Comparison of ENCODE assay signal across 9 mouse cellular contexts in the genomic region with DNA sequence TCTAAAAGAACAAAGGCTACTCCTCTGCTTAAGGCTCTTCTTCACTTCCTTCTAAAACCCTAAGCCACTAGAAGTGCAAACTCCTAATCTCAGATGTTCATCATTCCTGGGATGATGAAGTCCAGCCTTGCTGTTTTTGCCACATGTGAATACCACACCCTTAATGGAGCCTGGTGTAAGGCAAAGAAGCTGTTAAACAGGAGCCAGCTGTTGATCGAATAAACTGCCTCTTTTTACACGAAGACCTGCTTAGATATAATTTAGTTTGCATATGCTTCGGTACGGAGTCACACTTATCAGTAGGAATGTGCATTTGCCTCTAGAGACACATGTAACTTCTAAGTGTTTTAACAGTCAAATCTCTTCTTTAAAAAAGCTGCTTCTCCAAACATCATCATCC. TPM values are rescaled to one million over a fixed set of nuclear protein-coding genes. Genes with fewer than 3 reads are reported as not detected.
DNase-seq lines count a peak whose midpoint lies in the region; ATAC-seq and TF ChIP-seq lines count a peak whose summit lies in the region.
"Had no signal": no experiment of that assay in that cellular context is flagged by ENCODE, and none has a peak within 500 bp of the region (broad histone marks: within the 10 kb centered on the region; RNA-seq: fewer than 3 reads in every experiment).

No protein-coding gene starts in this region.

- no peak for DNase-seq in kidney, adult 2 months
- DNase-seq in kidney, postnatal 25 days = no peak
- DNase-seq in c-Kit-positive CD71-positive TER-119-positive erythroid progenitor cells, embryonic 14.5 days (ENCODE audit: low spot score) = no peak
- DNase-seq in thymus, postnatal 10 days (ENCODE audit: low spot score in 2 of 2) = no peak
- DNase-seq: right cerebral cortex, postnatal 25 days had no signal

- TF ChIP-seq POLR2A in kidney, adult 2 months (IDR thresholded peaks at IDR 0.05; ENCODE audit: low read depth, low read length) = no peak

- no peak for TF ChIP-seq CTCF in kidney, adult 2 months (conservative IDR thresholded peaks at IDR 0.05; ENCODE audit: insufficient read depth, insufficient read length, low read depth, low read length)

- no peaks in the 10 kb centered on the region for H3K27me3 ChIP-seq in kidney, adult 2 months (replicated peaks; ENCODE audit: control insufficient read depth, insufficient read depth, low read length)
- H3K27me3 ChIP-seq in embryonic facial prominence, embryonic 12.5 days = peaks cover 11% of the 10 kb centered on the region; the same call in 1 of the 2 replicates
- H3K27me3 ChIP-seq in forebrain, embryonic 16.5 days (replicated peaks; ENCODE audit: control insufficient read depth, insufficient read depth, low read length) = no peaks in the 10 kb centered on the region; the same call in 1 of the 2 replicates
- peaks cover 9% of the 10 kb centered on the region; the same call in 1 of the 2 replicates for H3K27me3 ChIP-seq in midbrain, embryonic 15.5 days (replicated peaks)

- peak overlapping the region; percentile 97; the same call in 1 of the 2 replicates for H3K4me2 ChIP-seq in embryonic facial prominence, embryonic 12.5 days (replicated peaks)
- peak overlapping the region; percentile 70 for H3K4me2 ChIP-seq in forebrain, embryonic 16.5 days (ENCODE audit: low read length)
- H3K4me2 ChIP-seq in midbrain, embryonic 15.5 days = peak overlapping the region; percentile 66

- no peak overlapping the region for H3K27ac ChIP-seq in kidney, adult 2 months (ENCODE audit: insufficient read depth, low read depth, low read length)
- no peak overlapping the region for H3K27ac ChIP-seq in embryonic facial prominence, embryonic 12.5 days
- no peak overlapping the region for H3K27ac ChIP-seq in forebrain, embryonic 16.5 days (ENCODE audit: low read length)
- no peak overlapping the region for H3K27ac ChIP-seq in midbrain, embryonic 15.5 days
- H3K27ac ChIP-seq: limb, embryonic 12.5 days had no signal

- no peak overlapping the region for H3K9ac ChIP-seq in embryonic facial prominence, embryonic 12.5 days
- no peak overlapping the region for H3K9ac ChIP-seq in forebrain, embryonic 16.5 days (replicated peaks; ENCODE audit: low read depth, low read length)
- no peak overlapping the region for H3K9ac ChIP-seq in midbrain, embryonic 15.5 days
- H3K9ac ChIP-seq: limb, embryonic 12.5 days had no signal

- no peaks in the 10 kb centered on the region for H3K9me3 ChIP-seq in embryonic facial prominence, embryonic 12.5 days
- no peaks in the 10 kb centered on the region for H3K9me3 ChIP-seq in forebrain, embryonic 16.5 days (ENCODE audit: control insufficient read depth, low read length)
- H3K9me3 ChIP-seq in midbrain, embryonic 15.5 days = no peaks in the 10 kb centered on the region
- H3K9me3 ChIP-seq: limb, embryonic 12.5 days had no signal

- H3K4me1 ChIP-seq in kidney, adult 2 months (ENCODE audit: control insufficient read depth, insufficient read depth, low read length) = peaks cover 17% of the 10 kb centered on the region
- peaks cover 28% of the 10 kb centered on the region; the same call in 1 of the 2 replicates for H3K4me1 ChIP-seq in embryonic facial prominence, embryonic 12.5 days
- H3K4me1 ChIP-seq in forebrain, embryonic 16.5 days (replicated peaks; ENCODE audit: control insufficient read depth, insufficient read depth, low read length) = peaks cover 21% of the 10 kb centered on the region
- peaks cover 40% of the 10 kb centered on the region for H3K4me1 ChIP-seq in midbrain, embryonic 15.5 days

- H3K36me3 ChIP-seq in kidney, adult 2 months (ENCODE audit: control insufficient read depth, insufficient read depth, low read length) = no peaks in the 10 kb centered on the region
- no peaks in the 10 kb centered on the region for H3K36me3 ChIP-seq in embryonic facial prominence, embryonic 12.5 days
- no peaks in the 10 kb centered on the region for H3K36me3 ChIP-seq in forebrain, embryonic 16.5 days (ENCODE audit: control insufficient read depth, insufficient read depth)
- no peaks in the 10 kb centered on the region for H3K36me3 ChIP-seq in midbrain, embryonic 15.5 days (replicated peaks)
- H3K36me3 ChIP-seq: limb, embryonic 12.5 days had no signal

- H3K4me3 ChIP-seq in kidney, adult 2 months (ENCODE audit: insufficient read depth, low read depth, low read length) = peak overlapping the region; percentile 33; the same call in 1 of the 2 replicates
- no peak overlapping the region for H3K4me3 ChIP-seq in embryonic facial prominence, embryonic 12.5 days
- H3K4me3 ChIP-seq in forebrain, embryonic 16.5 days (replicated peaks; ENCODE audit: low read length) = peak overlapping the region; percentile 74
- H3K4me3 ChIP-seq in midbrain, embryonic 15.5 days = peak overlapping the region; percentile 62
- H3K4me3 ChIP-seq: limb, embryonic 12.5 days had no signal

- no peak for ATAC-seq in embryonic facial prominence, embryonic 12.5 days (ENCODE audit: insufficient number of reproducible peaks, insufficient read depth, low FRiP score, low TSS enrichment)
- no peak for ATAC-seq in forebrain, embryonic 16.5 days
- ATAC-seq in midbrain, embryonic 15.5 days (replicated peaks) = no peak

- 56% methylated on average over 4 of the region's 4 CpGs for whole genome bisulfite sequencing in kidney, adult 2 months
- WGBS in embryonic facial prominence, embryonic 12.5 days = 53% methylated on average over 4 of the region's 4 CpGs
- 69% methylated on average over 4 of the region's 4 CpGs for WGBS in forebrain, embryonic 16.5 days
- 52% methylated on average over 4 of the region's 4 CpGs for WGBS in midbrain, embryonic 15.5 days

RNA-seq across cellular contexts. Expression of gene Slco3a1, which starts 2.0 kb away (rescaled TPM):
- polyA plus RNA-seq in kidney, adult 2 months (2012; rRNA removed) = 44.9 and 58.1 TPM in 2 replicates
- 11.8 and 11.9 TPM in 2 replicates for polyA plus RNA-seq in embryonic facial prominence, embryonic 12.5 days (2016; fragmentation: Nextera tagmentation; extraction: Ambion mirVana)
- 18.6 and 24.2 TPM in 2 replicates for polyA plus RNA-seq in forebrain, embryonic 16.5 days (2015; fragmentation: Nextera tagmentation; extraction: Ambion mirVana)
- 27.9 and 28.2 TPM in 2 replicates for polyA plus RNA-seq in midbrain, embryonic 15.5 days (2015; fragmentation: Nextera tagmentation; extraction: Ambion mirVana)
